Mouse (Mus musculus) ES-E14 (cell line): ENCODE measurements around the gene Pmepa1. TPM values are rescaled to one million over a fixed set of nuclear protein-coding genes. Genes with fewer than 3 reads are reported as not detected.

Experiments used
- DNase-seq: peaks from one replicate; pipeline ENCODE4 v3.0.0-alpha.2; 2013; ENCODE audit warnings: low read depth, low spot score
- H3K27ac ChIP-seq: 2 replicates; pipeline ENCODE4 v1.5.1; 2012; ENCODE audit warnings: low read depth, mild to moderate bottlenecking, low read length, moderate library complexity, mixed read lengths; ENCODE audit not compliant: poor library complexity, insufficient read depth, severe bottlenecking
- H3K36me3 ChIP-seq: 2 replicates; pipeline ENCODE4 v1.6.1; 2012; ENCODE audit warnings: mild to moderate bottlenecking, low read length, moderate library complexity, mixed read lengths; ENCODE audit not compliant: control insufficient read depth, poor library complexity, insufficient read depth, severe bottlenecking
- H3K4me1 ChIP-seq, 2 experiments: fragments of 150-350 bp in 1 of 2; sonication (generic) in 1 of 2; 2 replicates each; pipeline ENCODE4 v1.6.1; 2012; ENCODE audit warnings: low read length in 2 of 2, mild to moderate bottlenecking in 1 of 2, mixed read lengths in 1 of 2; ENCODE audit not compliant: control insufficient read depth in 2 of 2, insufficient read depth in 2 of 2, poor library complexity in 1 of 2
- H3K4me3 ChIP-seq, 2 experiments: fragments of 150-350 bp in 1 of 2; sonication (generic) in 1 of 2; 2 replicates each; pipeline ENCODE4 v1.5.1; 2012; ENCODE audit warnings: low read length in 2 of 2, low read depth in 1 of 2, mild to moderate bottlenecking in 1 of 2, mixed read lengths in 1 of 2; ENCODE audit not compliant: insufficient read depth in 1 of 2, poor library complexity in 1 of 2, severe bottlenecking in 1 of 2
- H3K9ac ChIP-seq: 2 replicates; pipeline ENCODE4 v1.6.1; 2012; ENCODE audit warnings: low read depth, mild to moderate bottlenecking, low read length, mixed read lengths; ENCODE audit not compliant: poor library complexity, insufficient read depth, severe bottlenecking
- H3K9me3 ChIP-seq: fragments of 150-350 bp; sonication (generic); 2 replicates; pipeline ENCODE4 v1.6.1; 2012; ENCODE audit warnings: low read depth, mild to moderate bottlenecking, low read length; ENCODE audit not compliant: control insufficient read depth, insufficient read depth
- CHD2 ChIP-seq: IDR thresholded peaks from 2 replicates; pipeline ENCODE4 v1.6.1; 2014; ENCODE audit warnings: mild to moderate bottlenecking, low read depth, low read length, inconsistent platforms
- HCFC1 ChIP-seq: IDR thresholded peaks from 2 replicates; pipeline ENCODE4 v1.6.1; 2012; ENCODE audit warnings: low read length, inconsistent platforms, borderline replicate concordance; ENCODE audit not compliant: insufficient read depth
- MAFK ChIP-seq: IDR thresholded peaks from 2 replicates; pipeline ENCODE4 v1.6.1; 2014; ENCODE audit warnings: mild to moderate bottlenecking, low read depth, low read length, inconsistent platforms; ENCODE audit not compliant: insufficient read depth
- ZC3H11A ChIP-seq: IDR thresholded peaks from 2 replicates; pipeline ENCODE4 v1.6.1; 2012; ENCODE audit warnings: low read depth, mild to moderate bottlenecking, inconsistent platforms, low read length, borderline replicate concordance
- ZNF384 ChIP-seq: IDR thresholded peaks from 2 replicates; pipeline ENCODE4 v1.6.1; 2012; ENCODE audit warnings: low read depth, low read length, inconsistent platforms
- in situ Hi-C, 2 experiments: fragments of 600-800 bp; cut with MboI; formaldehyde crosslinking; loops; one replicate each; pipeline ENCODE4 v1.15.1; 2025; ENCODE audit warnings: low sequenced_read_pairs in 2 of 2, inconsistent platforms in 1 of 2; ENCODE audit not compliant: unreplicated experiment in 2 of 2
- total RNA-seq: library from RNA; depleted of rRNA; stranded (reverse); fragments of 300-350 nt; gene quantifications from 2 replicates; pipeline ENCODE4 v1.2.3, GENCODE M21; 2012

Gene Pmepa1
- total RNA-seq, 1 experiment, result 20.3 TPM

DNA sequence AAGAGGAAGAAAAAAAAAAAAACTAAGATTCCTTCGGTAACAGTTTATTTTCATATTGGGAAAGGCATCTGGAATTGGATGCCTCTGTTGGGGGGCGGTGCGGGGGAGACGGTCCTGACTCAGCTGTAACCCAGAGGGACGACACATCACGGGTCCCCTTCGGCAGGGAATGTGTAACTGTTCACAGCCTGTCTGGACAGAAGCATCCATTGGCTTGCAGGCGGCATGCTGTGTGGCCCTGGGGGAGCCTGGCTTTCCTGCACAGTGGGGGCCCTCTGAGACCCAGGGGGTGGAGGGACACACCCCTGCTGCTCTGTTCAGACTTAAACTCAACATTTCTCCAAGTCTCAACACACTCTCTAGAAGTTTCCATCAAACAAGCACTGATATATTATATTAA lies 49.5 kb downstream of the Pmepa1 start:
- DNase-seq, result no peak
- Histone ChIP-seq H3K9ac (no peak overlapping the region), H3K9me3 (no peaks in the 10 kb centered on the region), H3K4me1 (peaks cover 4 to 47% of the 10 kb centered on the region in 2 experiments), H3K27ac (peak overlapping the region; percentile 58; the same call in 1 of the 2 replicates), H3K4me3 (0 out of 4 replicates have a peak overlapping the region, but pooled peaks of 1 of the 2 experiments have one; percentile 10), H3K36me3 (peaks cover 18% of the 10 kb centered on the region)
- TF ChIP-seq ZC3H11A (no peak), MAFK (no peak), ZNF384 (no peak), HCFC1 (no peak), CHD2 (no peak)
- in situ Hi-C loops, result no loop called here

DNA sequence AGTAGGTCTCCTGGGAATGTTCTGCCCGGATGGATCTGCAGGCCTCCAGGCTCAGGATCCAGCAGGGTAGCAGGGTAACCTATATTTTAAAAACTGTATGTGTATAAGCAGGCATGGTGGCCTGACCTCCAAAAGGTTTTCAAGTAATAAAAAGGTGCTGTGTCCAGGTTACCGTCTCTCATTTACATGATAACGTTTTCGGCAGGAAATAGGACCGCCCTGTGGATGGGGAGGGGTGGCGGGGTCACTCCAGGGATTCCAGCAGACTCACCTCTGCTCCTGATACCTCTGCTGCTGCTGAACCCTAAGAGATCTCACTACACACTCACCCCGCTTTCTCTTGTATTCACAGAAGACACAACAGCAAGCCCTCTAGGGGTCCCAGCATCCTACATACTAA lies 50.4 kb downstream of the Pmepa1 start:
- H3K4me1 ChIP-seq, result peaks cover 4 to 42% of the 10 kb centered on the region in 2 experiments
- H3K4me3 ChIP-seq, result peak overlapping the region; percentile 16 to 25
- in situ Hi-C loops, result no loop called here
- no peak for DNase-seq
- peak overlapping the region; percentile 47; the same call in 1 of the 2 replicates for H3K9ac ChIP-seq
- TF ChIP-seq ZNF384 (no peak), HCFC1 (no peak), ZC3H11A (no peak), CHD2 (no peak), MAFK (no peak)
- peak overlapping the region; percentile 71; the same call in 1 of the 2 replicates for H3K27ac ChIP-seq
- no peaks in the 10 kb centered on the region for H3K9me3 ChIP-seq
- peaks cover 9% of the 10 kb centered on the region; the same call in 1 of the 2 replicates for H3K36me3 ChIP-seq

DNA sequence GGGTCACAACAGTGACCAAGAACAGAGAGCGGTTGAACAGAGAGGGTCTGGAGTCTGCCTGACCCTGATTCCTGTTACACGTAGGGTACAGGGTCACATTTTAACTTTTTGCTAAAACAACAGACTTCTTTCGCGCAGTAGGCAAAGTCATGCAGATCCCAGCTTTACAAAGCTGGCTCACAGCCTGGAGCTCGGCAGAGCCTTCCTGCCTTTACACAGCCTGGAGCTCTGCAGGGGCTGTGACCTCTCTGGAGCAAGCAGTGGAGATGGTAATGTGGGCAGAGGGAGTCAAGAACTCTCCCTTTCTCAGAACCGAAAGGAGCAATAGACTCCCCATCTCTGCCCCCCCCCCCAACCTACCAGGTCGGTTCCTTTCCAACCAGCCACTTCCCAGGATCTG lies 51.5 kb downstream of the Pmepa1 start:
- in situ Hi-C loops, result no loop called here
- H3K4me1 ChIP-seq, result peaks cover 6 to 38% of the 10 kb centered on the region in 2 experiments
- no peaks in the 10 kb centered on the region for H3K9me3 ChIP-seq
- peak overlapping the region; percentile 71; the same call in 1 of the 2 replicates for H3K27ac ChIP-seq
- DNase-seq, result no peak
- no peak overlapping the region for H3K4me3 ChIP-seq
- H3K9ac ChIP-seq, result no peak overlapping the region; the same call in 1 of the 2 replicates
- TF ChIP-seq MAFK, result no peak
- TF ChIP-seq ZC3H11A, result no peak
- no peak for TF ChIP-seq ZNF384
- TF ChIP-seq CHD2, result no peak
- no peak for TF ChIP-seq HCFC1
- H3K36me3 ChIP-seq, result peaks cover 9% of the 10 kb centered on the region; the same call in 1 of the 2 replicates

DNA sequence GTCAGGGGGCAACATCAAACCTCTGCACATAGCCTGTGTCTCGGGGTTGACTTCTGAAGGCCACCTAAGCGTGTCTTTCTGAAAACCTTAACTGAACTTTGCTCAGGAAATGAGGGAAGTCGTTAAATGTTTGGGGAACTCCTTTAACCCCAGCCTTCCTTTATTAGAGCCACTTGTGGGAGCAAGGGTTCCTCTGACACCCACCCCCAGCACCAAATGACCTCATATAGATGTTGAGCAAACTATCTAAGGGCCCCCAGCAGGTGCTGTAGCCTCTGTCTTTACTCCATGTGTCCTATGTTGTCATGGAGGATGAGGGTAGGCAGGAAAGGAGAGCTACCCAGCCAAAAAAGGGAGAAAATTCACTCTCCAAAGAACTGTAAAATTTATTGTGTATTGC lies 52.2 kb downstream of the Pmepa1 start:
- Histone ChIP-seq H3K4me3 (no peak overlapping the region), H3K27ac (no peak overlapping the region), H3K9ac (no peak overlapping the region), H3K36me3 (peaks cover 9% of the 10 kb centered on the region; the same call in 1 of the 2 replicates), H3K9me3 (no peaks in the 10 kb centered on the region), H3K4me1 (peaks cover 6 to 37% of the 10 kb centered on the region in 2 experiments)
- in situ Hi-C loops, result no loop called here
- TF ChIP-seq ZC3H11A (no peak), HCFC1 (no peak), CHD2 (no peak), MAFK (no peak), ZNF384 (no peak)
- no peak for DNase-seq

DNA sequence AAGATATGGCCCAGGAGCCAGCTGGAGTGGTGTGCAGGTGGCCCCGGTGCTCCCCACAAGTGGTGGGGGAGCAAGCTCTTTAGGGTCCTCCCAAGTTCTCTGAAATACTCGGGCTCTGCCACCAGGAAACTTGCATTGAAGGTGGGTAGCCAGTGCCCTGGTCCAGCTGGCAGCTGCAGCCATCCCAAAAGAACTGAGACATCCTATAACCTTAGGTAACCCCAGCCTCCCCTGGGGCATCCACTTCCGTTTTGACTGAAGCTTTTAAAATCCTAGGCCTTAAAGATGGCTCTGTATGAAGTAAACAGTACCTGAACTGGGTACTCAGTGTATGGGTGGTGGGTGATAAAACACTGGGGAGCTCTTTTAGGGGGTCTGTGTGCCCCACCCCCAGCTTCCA lies 52.8 kb downstream of the Pmepa1 start:
- no peak for TF ChIP-seq ZC3H11A
- TF ChIP-seq MAFK, result no peak
- no peak for TF ChIP-seq HCFC1
- no peak for TF ChIP-seq CHD2
- no peak for TF ChIP-seq ZNF384
- Histone ChIP-seq H3K9me3 (no peaks in the 10 kb centered on the region), H3K27ac (no peak overlapping the region), H3K36me3 (peaks cover 8% of the 10 kb centered on the region; the same call in 1 of the 2 replicates), H3K4me3 (no peak overlapping the region), H3K9ac (no peak overlapping the region), H3K4me1 (peaks cover 6 to 33% of the 10 kb centered on the region in 2 experiments)
- DNase-seq, result no peak
- in situ Hi-C loops, result no loop called here
